Mouse (Mus musculus): ENCODE measurements around the gene Zkscan8. TPM values are rescaled to one million over a fixed set of nuclear protein-coding genes. Genes with fewer than 3 reads are reported as not detected.
"Not testable (repeated sequence)": the region's sequence is repeated elsewhere in the genome, so short reads cannot be mapped to it uniquely, and the experiment has no call there.

Zkscan8 gene
- polyA plus RNA-seq, 1 experiment, result 6.7 TPM

DNA sequence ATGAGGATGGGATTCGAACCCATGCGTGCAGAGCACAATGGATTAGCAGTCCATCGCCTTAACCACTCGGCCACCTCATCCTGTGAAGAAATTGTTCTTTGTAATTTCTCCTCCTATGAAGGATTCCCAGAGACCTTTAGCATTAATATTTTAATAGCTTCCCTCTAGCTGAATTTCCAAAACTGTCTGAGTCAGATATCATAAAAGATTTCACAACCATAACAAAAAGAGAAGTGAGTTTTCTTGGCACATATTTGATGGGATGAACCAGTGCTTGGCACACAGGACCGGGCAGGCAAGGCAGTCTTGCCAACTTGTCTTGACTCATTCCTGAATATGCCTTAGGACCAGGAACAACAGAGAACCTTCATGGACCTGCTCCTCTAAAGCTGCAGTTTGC is 38.1 kb downstream of the Zkscan8 start:
- no peak for TF ChIP-seq POLR2A (IDR thresholded peaks at IDR 0.05; ENCODE audit: extremely low read depth, insufficient read depth, low read length)
- TF ChIP-seq CTCF (IDR thresholded peaks at IDR 0.05; ENCODE audit: extremely low read depth, insufficient read depth, low read length), result no peak
- no peak overlapping the region for H3K4me3 ChIP-seq (ENCODE audit: insufficient read depth, low read length)
- no peaks in the 10 kb centered on the region for H3K4me1 ChIP-seq (ENCODE audit: control insufficient read depth, insufficient read depth, low read length)
- H3K27ac ChIP-seq (ENCODE audit: insufficient read depth, low read length), result no peak overlapping the region

DNA sequence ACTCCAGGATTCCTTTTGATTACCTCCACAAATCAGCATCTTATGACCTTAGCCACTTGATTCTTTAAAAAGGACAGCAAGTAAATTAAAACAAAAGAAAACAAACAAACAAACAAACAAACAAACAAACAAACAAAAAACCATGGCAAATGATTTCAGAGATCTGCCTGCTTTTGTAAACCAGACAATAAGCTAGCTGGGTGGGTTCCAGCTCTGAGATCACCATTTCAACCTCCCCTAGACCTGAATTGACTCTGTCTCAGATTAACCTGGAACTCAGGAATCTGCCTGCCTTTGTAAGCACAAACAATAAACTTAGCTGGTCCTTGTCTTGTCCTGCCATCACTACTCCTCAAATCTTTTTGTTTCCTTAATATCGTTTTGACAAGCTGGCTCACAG is 44.0 kb downstream of the Zkscan8 start:
- Histone ChIP-seq H3K27ac (ENCODE audit: insufficient read depth, low read length) (no peak overlapping the region), H3K4me1 (ENCODE audit: control insufficient read depth, insufficient read depth, low read length) (no peaks in the 10 kb centered on the region), H3K4me3 (ENCODE audit: insufficient read depth, low read length) (no peak overlapping the region)
- TF ChIP-seq POLR2A (IDR thresholded peaks at IDR 0.05; ENCODE audit: extremely low read depth, insufficient read depth, low read length) (no peak), CTCF (IDR thresholded peaks at IDR 0.05; ENCODE audit: extremely low read depth, insufficient read depth, low read length) (no peak)

DNA sequence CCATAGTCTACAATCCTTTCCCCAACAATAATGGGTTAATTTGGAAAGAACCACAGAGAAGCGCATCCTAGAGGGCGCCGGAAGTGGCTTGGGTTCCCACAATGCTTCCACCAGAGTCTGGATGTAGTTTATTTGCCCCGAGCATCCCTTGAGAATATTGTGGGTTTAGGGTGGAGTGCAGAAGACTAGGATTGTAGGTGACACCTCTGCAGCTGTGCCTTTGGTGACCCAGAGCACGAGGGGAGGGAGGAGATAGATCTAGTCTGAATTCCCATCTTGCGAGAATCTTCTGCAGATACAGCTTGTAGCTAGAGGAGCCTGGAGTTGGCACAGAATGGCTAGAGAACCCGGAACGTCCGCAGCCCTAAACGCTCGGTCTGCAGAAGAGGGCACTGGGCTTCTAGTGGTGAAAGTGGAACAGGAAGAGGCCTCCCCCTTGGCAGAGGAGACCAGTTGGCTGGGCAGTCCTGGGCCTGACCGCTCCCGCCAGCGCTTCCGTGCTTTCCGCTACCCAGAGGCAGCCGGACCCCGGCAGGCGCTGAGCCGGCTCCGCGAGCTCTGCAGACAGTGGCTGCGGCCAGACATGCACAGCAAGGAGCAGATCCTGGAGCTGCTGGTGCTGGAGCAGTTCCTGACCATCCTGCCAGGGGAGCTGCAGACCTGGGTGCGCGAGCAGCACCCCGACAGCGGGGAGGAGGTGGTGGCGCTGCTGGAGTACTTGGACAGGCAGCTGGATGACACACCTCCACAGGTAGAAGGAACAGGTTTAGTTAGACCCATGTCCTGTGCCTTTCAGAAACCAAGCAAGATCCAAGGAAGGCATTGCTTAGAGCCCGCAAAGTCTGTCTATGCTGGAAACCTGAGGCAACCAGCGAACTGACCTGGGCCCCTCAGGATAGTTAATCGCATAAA is 51.9 kb downstream of the Zkscan8 start, which contains the start of the genes Zkscan4 and Gm10065:
TSS of gene Zkscan4 (plus strand) at position 149 of the 912 bp plus-strand sequence.
TSS of gene Gm10065 (minus strand) at position 683 of the 912 bp plus-strand sequence.
- TF ChIP-seq POLR2A (IDR thresholded peaks at IDR 0.05; ENCODE audit: extremely low read depth, insufficient read depth, low read length), result peak; percentile 37
- H3K27ac ChIP-seq (ENCODE audit: insufficient read depth, low read length), result peak within 1 kb of the TSS; percentile 61

DNA sequence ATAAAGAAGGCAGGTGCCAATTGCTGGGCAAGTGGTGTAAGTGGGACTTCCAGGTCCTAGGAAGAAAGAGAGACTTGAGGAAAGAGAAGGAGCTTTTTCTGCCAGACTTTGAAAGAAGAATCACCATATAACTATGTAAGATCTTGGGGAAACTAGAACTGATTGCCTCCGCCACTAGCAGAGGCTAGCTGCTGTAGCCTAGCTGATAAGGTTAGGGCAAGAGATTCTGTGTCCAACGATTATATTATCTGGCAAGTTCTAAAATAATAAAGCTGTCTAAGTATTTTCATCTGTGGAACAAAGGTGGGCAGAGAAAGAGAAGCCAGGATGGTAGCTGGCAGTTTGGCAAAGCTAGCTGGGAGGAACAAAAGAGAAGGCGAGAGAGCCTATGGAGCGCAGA is 58.5 kb downstream of the Zkscan8 start:
- no peak for TF ChIP-seq CTCF (IDR thresholded peaks at IDR 0.05; ENCODE audit: extremely low read depth, insufficient read depth, low read length)
- Histone ChIP-seq H3K4me3 (ENCODE audit: insufficient read depth, low read length) (no peak overlapping the region), H3K4me1 (ENCODE audit: control insufficient read depth, insufficient read depth, low read length) (no peaks in the 10 kb centered on the region), H3K27ac (ENCODE audit: insufficient read depth, low read length) (no peak overlapping the region)

More for the DNA sequence above, 51.9 kb downstream of the Zkscan8 start, which contains the start of the genes Zkscan4 and Gm10065:
- not testable (repeated sequence) for H3K4me1 ChIP-seq (ENCODE audit: control insufficient read depth, insufficient read depth, low read length)
- peak within 1 kb of the TSS; percentile 80 for H3K4me3 ChIP-seq (ENCODE audit: insufficient read depth, low read length)

DNA sequence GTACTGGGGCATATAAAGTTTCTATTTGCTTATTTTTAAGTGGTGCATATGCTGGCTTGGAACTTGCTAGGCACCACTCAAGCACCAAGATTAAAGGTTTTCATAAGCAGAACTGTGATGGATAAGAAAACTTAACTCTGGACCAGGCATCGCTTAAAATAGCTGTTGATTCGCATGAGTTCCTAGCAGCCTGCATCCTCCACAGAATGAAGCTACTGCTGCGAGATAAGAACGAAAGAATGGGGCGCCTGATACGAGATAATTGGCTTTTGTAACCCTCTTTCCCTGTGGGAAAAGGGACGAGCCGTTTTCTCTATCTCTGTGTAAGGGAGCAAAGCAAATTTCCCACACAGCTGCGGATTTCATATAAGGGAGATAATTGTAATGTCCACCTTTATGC is 61.8 kb downstream of the Zkscan8 start:
- no peak for TF ChIP-seq POLR2A (IDR thresholded peaks at IDR 0.05; ENCODE audit: extremely low read depth, insufficient read depth, low read length)
- H3K27ac ChIP-seq (ENCODE audit: insufficient read depth, low read length), result no peak overlapping the region
- no peaks in the 10 kb centered on the region for H3K4me1 ChIP-seq (ENCODE audit: control insufficient read depth, insufficient read depth, low read length)
- H3K4me3 ChIP-seq (ENCODE audit: insufficient read depth, low read length), result no peak overlapping the region

DNA sequence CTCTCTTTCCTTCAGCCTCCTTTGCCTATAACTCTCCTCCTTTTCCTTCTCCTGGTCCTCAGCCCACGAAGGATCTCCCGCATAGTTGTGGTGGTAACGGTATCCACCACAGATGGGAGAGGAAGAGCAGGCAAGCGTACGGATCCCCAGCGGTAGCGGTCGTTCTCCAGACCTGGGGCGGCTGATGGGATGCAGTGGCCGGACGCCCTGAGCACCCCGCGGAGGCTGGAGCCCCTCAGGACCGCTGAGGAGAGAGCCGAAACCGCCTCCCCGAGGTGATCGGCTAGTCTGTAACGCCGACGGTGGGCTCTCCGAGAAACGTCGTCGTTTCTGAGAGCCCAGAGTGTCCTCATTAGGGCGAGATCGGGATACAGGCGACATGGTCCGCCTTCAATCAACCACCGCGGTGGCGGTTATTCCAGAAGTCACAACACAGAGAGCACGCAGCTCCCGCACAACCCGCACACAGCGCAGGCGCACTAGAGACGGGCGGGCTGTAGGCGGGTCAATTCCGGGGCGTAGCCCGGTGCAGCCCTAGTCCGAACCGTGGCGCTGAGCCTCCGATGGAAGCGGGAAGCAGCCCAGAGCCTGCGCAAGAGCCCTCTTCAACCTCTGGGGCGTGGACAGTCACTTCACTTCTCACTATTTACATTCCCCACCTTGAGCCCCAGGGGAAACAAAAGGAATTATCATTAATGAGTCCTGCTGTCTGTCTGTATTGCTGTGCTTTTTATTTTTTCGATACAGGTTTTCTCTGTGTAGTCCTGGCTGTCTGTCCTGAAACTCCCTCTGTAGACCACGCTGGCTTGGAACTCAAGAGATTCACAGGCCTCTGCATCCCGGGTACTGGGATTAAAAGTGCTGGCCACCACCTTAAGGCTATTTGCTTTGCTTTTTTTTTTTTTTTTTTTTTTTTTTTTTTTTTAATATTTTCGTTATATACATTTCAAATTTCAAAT is 62.6 kb downstream of the Zkscan8 start, which contains the start of gene Nkapl:
TSS of gene Nkapl (minus strand) at position 449 of the 959 bp plus-strand sequence.
- H3K4me3 ChIP-seq (ENCODE audit: insufficient read depth, low read length), result peak within 1 kb of the TSS; percentile 62
- no peaks in the 10 kb centered on the region for H3K4me1 ChIP-seq (ENCODE audit: control insufficient read depth, insufficient read depth, low read length)
- TF ChIP-seq CTCF (IDR thresholded peaks at IDR 0.05; ENCODE audit: extremely low read depth, insufficient read depth, low read length), result no peak
- TF ChIP-seq POLR2A (IDR thresholded peaks at IDR 0.05; ENCODE audit: extremely low read depth, insufficient read depth, low read length), result peak; percentile 58; the same call in 1 of the 2 replicates
- no peak within 1 kb of the TSS for H3K27ac ChIP-seq (ENCODE audit: insufficient read depth, low read length)

DNA sequence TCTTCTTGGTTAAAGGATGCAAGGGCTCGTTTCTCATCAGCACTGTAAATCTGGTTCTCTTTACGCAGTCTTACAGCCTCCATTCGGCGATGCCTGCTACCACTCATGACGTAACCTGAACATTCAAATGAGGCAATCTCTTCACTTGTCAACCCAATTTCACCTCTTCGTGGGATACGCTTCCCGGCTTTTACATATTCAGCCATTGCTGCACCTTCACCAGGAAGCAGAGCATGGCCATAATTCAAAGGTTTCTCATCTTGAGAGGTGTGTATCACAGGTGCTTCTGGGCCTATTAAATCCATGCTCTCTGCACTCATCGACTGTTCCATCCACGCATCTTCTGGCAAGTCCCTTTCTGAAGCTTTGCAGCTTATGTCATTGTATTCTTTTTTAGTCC is 63.6 kb downstream of the Zkscan8 start:
- no peak overlapping the region for H3K4me3 ChIP-seq (ENCODE audit: insufficient read depth, low read length)
- no peak for TF ChIP-seq CTCF (IDR thresholded peaks at IDR 0.05; ENCODE audit: extremely low read depth, insufficient read depth, low read length)
- TF ChIP-seq POLR2A (IDR thresholded peaks at IDR 0.05; ENCODE audit: extremely low read depth, insufficient read depth, low read length), result no peak

More for the DNA sequence above, 63.6 kb downstream of the Zkscan8 start:
- no peak overlapping the region for H3K27ac ChIP-seq (ENCODE audit: insufficient read depth, low read length)
- no peaks in the 10 kb centered on the region for H3K4me1 ChIP-seq (ENCODE audit: control insufficient read depth, insufficient read depth, low read length)

Other genes starting within 250 kb of the Zkscan8 start
- 0.10 TPM in 1 of 2 replicates, not detected in the other for gene Gpx5, start 238.4 kb downstream of the Zkscan8 start, polyA plus RNA-seq (2012; rRNA removed)
- gene Gpx6, start 219.0 kb downstream of the Zkscan8 start, polyA plus RNA-seq (2012; rRNA removed), result 1.6 TPM in 1 of 2 replicates, not detected in the other
- gene Olfr1367, start 184.2 kb downstream of the Zkscan8 start, polyA plus RNA-seq (2012; rRNA removed), result not detected in 2 replicates
- gene Zscan12, start 168.3 kb downstream of the Zkscan8 start, polyA plus RNA-seq (2012; rRNA removed), result 5.7 and 6.3 TPM in 2 replicates
- gene Zkscan3, start 128.4 kb downstream of the Zkscan8 start, polyA plus RNA-seq (2012; rRNA removed), result 46.5 and 48.1 TPM in 2 replicates
- 2.3 and 3.1 TPM in 2 replicates for gene Pgbd1, start 90.1 kb downstream of the Zkscan8 start, polyA plus RNA-seq (2012; rRNA removed)
- gene Zscan26, start 77.4 kb downstream of the Zkscan8 start, polyA plus RNA-seq (2012; rRNA removed), result 66.4 and 70.2 TPM in 2 replicates
- gene Nkapl, start 62.6 kb downstream of the Zkscan8 start, polyA plus RNA-seq (2012; rRNA removed), result 0.40 and 0.44 TPM in 2 replicates
- 3.8 and 4.1 TPM in 2 replicates for gene Zkscan4, start 52.2 kb downstream of the Zkscan8 start, polyA plus RNA-seq (2012; rRNA removed)
- gene Gm10065, start 51.7 kb downstream of the Zkscan8 start, polyA plus RNA-seq (2012; rRNA removed), result not detected in 2 replicates
- 1.9 and 2.3 TPM in 2 replicates for gene AK157302, start 35.9 kb downstream of the Zkscan8 start, polyA plus RNA-seq (2012; rRNA removed)
- 33.2 and 43.7 TPM in 2 replicates for gene Gm11273, start 29.7 kb downstream of the Zkscan8 start, polyA plus RNA-seq (2012; rRNA removed)
- not detected in 2 replicates for gene Olfr1366, start 11.7 kb upstream of the Zkscan8 start, polyA plus RNA-seq (2012; rRNA removed)
- gene Olfr1535, start 28.8 kb upstream of the Zkscan8 start, polyA plus RNA-seq (2012; rRNA removed), result not detected in 2 replicates
- gene Olfr1364, start 50.6 kb upstream of the Zkscan8 start, polyA plus RNA-seq (2012; rRNA removed), result not detected in 2 replicates
- gene Olfr1362, start 82.9 kb upstream of the Zkscan8 start, polyA plus RNA-seq (2012; rRNA removed), result not detected in 2 replicates
- 0.06 TPM in 1 of 2 replicates, not detected in the other for gene Olfr11, start 111.4 kb upstream of the Zkscan8 start, polyA plus RNA-seq (2012; rRNA removed)
- not detected in 2 replicates for gene Olfr1361, start 132.3 kb upstream of the Zkscan8 start, polyA plus RNA-seq (2012; rRNA removed)
- not detected in 2 replicates for gene Olfr1360, start 146.3 kb upstream of the Zkscan8 start, polyA plus RNA-seq (2012; rRNA removed)
- gene Olfr1359, start 167.0 kb upstream of the Zkscan8 start, polyA plus RNA-seq (2012; rRNA removed), result not detected in 2 replicates
- 1.2 TPM in 1 of 2 replicates, not detected in the other for gene Hist1h2bl, start 185.0 kb upstream of the Zkscan8 start, polyA plus RNA-seq (2012; rRNA removed)
- gene Hist1h2ai, start 185.3 kb upstream of the Zkscan8 start, polyA plus RNA-seq (2012; rRNA removed), result 1.5 and 1.7 TPM in 2 replicates
- 0.91 and 3.1 TPM in 2 replicates for gene Hist1h3h, start 186.5 kb upstream of the Zkscan8 start, polyA plus RNA-seq (2012; rRNA removed)
- 0.77 TPM in 1 of 2 replicates, not detected in the other for gene Hist1h2bm, start 190.9 kb upstream of the Zkscan8 start, polyA plus RNA-seq (2012; rRNA removed)
- gene Hist1h4j, start 203.9 kb upstream of the Zkscan8 start, polyA plus RNA-seq (2012; rRNA removed), result 2.3 and 2.4 TPM in 2 replicates
- 11.0 and 14.4 TPM in 2 replicates for gene Hist1h4k, start 219.4 kb upstream of the Zkscan8 start, polyA plus RNA-seq (2012; rRNA removed)
- gene Hist1h2ak, start 222.7 kb upstream of the Zkscan8 start, polyA plus RNA-seq (2012; rRNA removed), result 0.70 and 1.7 TPM in 2 replicates
- 2.0 and 2.7 TPM in 2 replicates for gene Hist1h2bn, start 223.0 kb upstream of the Zkscan8 start, polyA plus RNA-seq (2012; rRNA removed)
- 0.21 and 0.25 TPM in 2 replicates for gene Hist1h1b, start 249.5 kb upstream of the Zkscan8 start, polyA plus RNA-seq (2012; rRNA removed)

All from cortical plate, adult 2 months (tissue).